Mouse (Mus musculus): ENCODE data around the gene Pitpnm2.
"Not testable (repeated sequence)": the region's sequence is repeated elsewhere in the genome, so short reads cannot be mapped to it uniquely, and the experiment has no call there.

Gene Pitpnm2

GRCm38 (mm10) chr5:124219431-124219830 lies 30.1 kb downstream of the Pitpnm2 start:
- no peak for DNase-seq

GRCm38 (mm10) chr5:124218986-124219385 lies 30.6 kb downstream of the Pitpnm2 start:
- DNase-seq, result peak; percentile 44 to 67

- no peak for DNase-seq
Measured at GRCm38 (mm10) chr5:124217566-124218249, 31.9 kb downstream of the Pitpnm2 start.

- not testable (repeated sequence) for DNase-seq
Measured at GRCm38 (mm10) chr5:124217092-124217491, 32.5 kb downstream of the Pitpnm2 start.

GRCm38 (mm10) chr5:124216403-124216802 lies 33.2 kb downstream of the Pitpnm2 start:
- DNase-seq, result no peak

GRCm38 (mm10) chr5:124215647-124216046 lies 33.9 kb downstream of the Pitpnm2 start:
- no peak for DNase-seq

- no peak for DNase-seq
Measured at GRCm38 (mm10) chr5:124214516-124215145, 34.9 kb downstream of the Pitpnm2 start.

- peak; percentile 76 to 86 for DNase-seq
Measured at GRCm38 (mm10) chr5:124213588-124214469, 35.7 kb downstream of the Pitpnm2 start.

- DNase-seq, result no peak
Measured at GRCm38 (mm10) chr5:124211669-124212068, 37.9 kb downstream of the Pitpnm2 start.

GRCm38 (mm10) chr5:124211234-124211633 lies 38.3 kb downstream of the Pitpnm2 start:
- no peak for DNase-seq

GRCm38 (mm10) chr5:124210281-124211016 lies 39.1 kb downstream of the Pitpnm2 start:
- peak in 1 of 2 experiments; percentile 62 for DNase-seq

- DNase-seq, result no peak
Measured at GRCm38 (mm10) chr5:124209850-124210249, 39.7 kb downstream of the Pitpnm2 start.

GRCm38 (mm10) chr5:124208030-124208429 lies 41.5 kb downstream of the Pitpnm2 start:
- no peak for DNase-seq

GRCm38 (mm10) chr5:124206481-124207038 lies 43.0 kb downstream of the Pitpnm2 start:
- peak; percentile 51 to 63 for DNase-seq

GRCm38 (mm10) chr5:124205809-124206380 lies 43.7 kb downstream of the Pitpnm2 start:
- no peak for DNase-seq

- DNase-seq, result no peak
Measured at GRCm38 (mm10) chr5:124205211-124205610, 44.3 kb downstream of the Pitpnm2 start.

GRCm38 (mm10) chr5:124204127-124204794 lies 45.3 kb downstream of the Pitpnm2 start:
- DNase-seq, result no peak

GRCm38 (mm10) chr5:124203251-124203650 lies 46.3 kb downstream of the Pitpnm2 start:
- no peak for DNase-seq

- no peak for DNase-seq
Measured at GRCm38 (mm10) chr5:124202071-124202470, 47.5 kb downstream of the Pitpnm2 start.

GRCm38 (mm10) chr5:124201564-124201963 lies 48.0 kb downstream of the Pitpnm2 start:
- no peak for DNase-seq

- DNase-seq, result no peak
Measured at GRCm38 (mm10) chr5:124200844-124201243, 48.7 kb downstream of the Pitpnm2 start.

Data from lung, adult 18-20 months (tissue).